Mouse (Mus musculus) lung, adult 2 months (tissue): ENCODE measurements around the gene Klhl32.

Experiments used
- CTCF ChIP-seq: fragments of 200-500 bp; IDR thresholded peaks from 2 replicates; pipeline ENCODE4 v1.5.1; 2011; ENCODE audit warnings: mild to moderate bottlenecking, low read length, control low read depth; ENCODE audit not compliant: insufficient read depth
- POLR2A ChIP-seq: fragments of 200-500 bp; IDR thresholded peaks from 2 replicates; pipeline ENCODE4 v1.6.1; 2011; ENCODE audit warnings: low read depth, mild to moderate bottlenecking, control low read depth, low read length, borderline replicate concordance; ENCODE audit errors: extremely low read depth

DNA sequence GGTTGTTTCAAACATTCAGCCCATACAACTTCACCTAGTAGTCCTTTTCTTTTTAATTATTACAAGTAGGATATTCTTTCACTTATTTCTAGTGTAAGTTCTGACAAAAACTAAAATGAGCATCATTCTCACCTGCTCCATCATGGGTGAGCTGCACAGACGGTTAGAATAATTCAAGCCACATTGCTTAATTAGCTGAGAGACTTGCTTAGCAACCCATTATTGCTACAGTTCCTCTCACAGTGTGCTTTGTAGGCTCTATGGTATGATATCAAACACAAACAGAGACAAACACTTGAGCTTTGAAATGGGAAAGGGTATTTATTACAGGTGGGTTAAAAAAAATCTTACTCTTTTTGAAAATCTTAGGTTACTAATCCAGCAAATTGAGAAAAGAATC is 49.0 kb downstream of the Klhl32 start:
- no peak for TF ChIP-seq CTCF
- no peak for TF ChIP-seq POLR2A
